9 mouse cellular contexts compared by ENCODE assay signal in genomic region chr5:137029643-137030415, GRCm38 (mm10). TPM values are rescaled to one million over a fixed set of nuclear protein-coding genes. Genes with fewer than 3 reads are reported as not detected.
DNase-seq lines count a peak whose midpoint lies in the region; ATAC-seq and TF ChIP-seq lines count a peak whose summit lies in the region.
"Had no signal": no experiment of that assay in that cellular context is flagged by ENCODE, and none has a peak within 500 bp of the region (broad histone marks: within the 10 kb centered on the region; RNA-seq: fewer than 3 reads in every experiment).

No protein-coding gene starts in this region.

- H3K27me3 ChIP-seq in E14TG2a.4 (ENCODE audit: insufficient read depth, low read length) = peaks cover 83% of the 10 kb centered on the region
- peaks cover 62% of the 10 kb centered on the region for H3K27me3 ChIP-seq in forebrain, embryonic 11.5 days (ENCODE audit: control insufficient read depth, insufficient read depth, low read length)
- H3K27me3 ChIP-seq in heart, embryonic 16.5 days (ENCODE audit: control insufficient read depth, insufficient read depth, low read length) = peaks cover 71% of the 10 kb centered on the region
- peaks cover 84% of the 10 kb centered on the region for H3K27me3 ChIP-seq in liver, embryonic 13.5 days
- H3K27me3 ChIP-seq in stomach, embryonic 14.5 days (ENCODE audit: control insufficient read depth, insufficient read depth, low read length) = peaks cover 47% of the 10 kb centered on the region

- peak; percentile 80 for ATAC-seq in forebrain, embryonic 11.5 days (replicated peaks; ENCODE audit: low FRiP score)
- peak; percentile 75 for ATAC-seq in heart, embryonic 16.5 days (replicated peaks; ENCODE audit: extremely low read depth, insufficient read depth, low FRiP score)
- peak; percentile 62 for ATAC-seq in liver, embryonic 13.5 days (ENCODE audit: low read depth)
- ATAC-seq in stomach, embryonic 14.5 days (ENCODE audit: insufficient number of reproducible peaks, insufficient read depth, low FRiP score, low read depth) = peak; percentile 82

- H3K4me1 ChIP-seq in E14TG2a.4 (replicated peaks; ENCODE audit: low read depth, low read length) = peaks cover 83% of the 10 kb centered on the region
- peaks cover 23% of the 10 kb centered on the region; the same call in 1 of the 2 replicates for H3K4me1 ChIP-seq in forebrain, embryonic 11.5 days (replicated peaks; ENCODE audit: control insufficient read depth, insufficient read depth, low read length)
- H3K4me1 ChIP-seq in heart, embryonic 16.5 days (ENCODE audit: control insufficient read depth, insufficient read depth, low read length) = peaks cover 24% of the 10 kb centered on the region
- peaks cover 55% of the 10 kb centered on the region for H3K4me1 ChIP-seq in liver, embryonic 13.5 days (replicated peaks)
- peaks cover 20% of the 10 kb centered on the region for H3K4me1 ChIP-seq in stomach, embryonic 14.5 days (ENCODE audit: control insufficient read depth, insufficient read depth, low read length)

- DNase-seq in c-Kit-positive CD71-positive TER-119-negative erythroid progenitor cells, embryonic 14.5 days (ENCODE audit: low read depth) = peak; percentile 96
- DNase-seq in forebrain, embryonic 11.5 days (ENCODE audit: low spot score) = peak; percentile 99
- DNase-seq in kidney, postnatal 25 days = peak; percentile 96 to 98
- DNase-seq in liver, embryonic 13.5 days = peak; percentile 94
- peak; percentile 89 to 95 for DNase-seq in natural killer cell, adult 2 months (ENCODE audit: low spot score in 2 of 2)

- no peaks in the 10 kb centered on the region for H3K36me3 ChIP-seq in E14TG2a.4 (ENCODE audit: insufficient read depth, low read length)
- H3K36me3 ChIP-seq in forebrain, embryonic 11.5 days (ENCODE audit: control insufficient read depth, insufficient read depth, low read length) = no peaks in the 10 kb centered on the region
- no peaks in the 10 kb centered on the region for H3K36me3 ChIP-seq in heart, embryonic 16.5 days (ENCODE audit: control insufficient read depth, insufficient read depth)
- H3K36me3 ChIP-seq in liver, embryonic 13.5 days = no peaks in the 10 kb centered on the region
- no peaks in the 10 kb centered on the region for H3K36me3 ChIP-seq in stomach, embryonic 14.5 days (ENCODE audit: control insufficient read depth, insufficient read depth, low read length)

- peak overlapping the region; percentile 61 for H3K4me2 ChIP-seq in forebrain, embryonic 11.5 days (ENCODE audit: low read depth, low read length, severe bottlenecking)
- H3K4me2 ChIP-seq in heart, embryonic 16.5 days (ENCODE audit: low read depth, low read length) = peak overlapping the region; percentile 74
- H3K4me2 ChIP-seq in liver, embryonic 13.5 days = peak overlapping the region; percentile 68
- H3K4me2 ChIP-seq in stomach, embryonic 14.5 days (replicated peaks; ENCODE audit: low read depth, low read length) = peak overlapping the region; percentile 50

- no peak overlapping the region for H3K27ac ChIP-seq in forebrain, embryonic 11.5 days (ENCODE audit: low read depth, low read length)
- H3K27ac ChIP-seq in heart, embryonic 16.5 days (ENCODE audit: low read length) = no peak overlapping the region
- H3K27ac ChIP-seq in liver, embryonic 13.5 days = no peak overlapping the region
- no peak overlapping the region for H3K27ac ChIP-seq in stomach, embryonic 14.5 days (ENCODE audit: low read length)

- H3K9me3 ChIP-seq in E14TG2a.4 (ENCODE audit: low read length) = no peaks in the 10 kb centered on the region
- no peaks in the 10 kb centered on the region for H3K9me3 ChIP-seq in forebrain, embryonic 11.5 days (ENCODE audit: control insufficient read depth, low read length)
- no peaks in the 10 kb centered on the region for H3K9me3 ChIP-seq in heart, embryonic 16.5 days (replicated peaks; ENCODE audit: control insufficient read depth, low read length)
- H3K9me3 ChIP-seq in liver, embryonic 13.5 days (replicated peaks) = no peaks in the 10 kb centered on the region
- H3K9me3 ChIP-seq in stomach, embryonic 14.5 days (ENCODE audit: control insufficient read depth, low read depth, low read length) = no peaks in the 10 kb centered on the region

- under 1% methylated on average over 52 of the region's 52 CpGs for WGBS in forebrain, embryonic 11.5 days
- 1% methylated on average over 52 of the region's 52 CpGs for WGBS in heart, embryonic 16.5 days
- WGBS in liver, embryonic 13.5 days (ENCODE audit: insufficient replicate concordance) = under 1% methylated on average over 52 of the region's 52 CpGs
- under 1% methylated on average over 52 of the region's 52 CpGs for WGBS in stomach, embryonic 14.5 days

- peak overlapping the region; percentile 20 for H3K9ac ChIP-seq in forebrain, embryonic 11.5 days (ENCODE audit: low read length)
- no peak overlapping the region for H3K9ac ChIP-seq in heart, embryonic 16.5 days (ENCODE audit: low read length)
- H3K9ac ChIP-seq in liver, embryonic 13.5 days = no peak overlapping the region
- no peak overlapping the region for H3K9ac ChIP-seq in stomach, embryonic 14.5 days (replicated peaks; ENCODE audit: low read depth, low read length)

- TF ChIP-seq CTCF in E14TG2a.4 (conservative IDR thresholded peaks at IDR 0.05; ENCODE audit: low read length) = no peak

- peak overlapping the region; percentile 84 for H3K4me3 ChIP-seq in E14TG2a.4 (replicated peaks; ENCODE audit: low read length)
- H3K4me3 ChIP-seq in forebrain, embryonic 11.5 days (ENCODE audit: low read depth, low read length) = peak overlapping the region; percentile 31
- H3K4me3 ChIP-seq in heart, embryonic 16.5 days (ENCODE audit: low read length) = peak overlapping the region; percentile 43
- H3K4me3 ChIP-seq in liver, embryonic 13.5 days (replicated peaks) = peak overlapping the region; percentile 45
- H3K4me3 ChIP-seq in stomach, embryonic 14.5 days (ENCODE audit: low read depth, low read length) = peak overlapping the region; percentile 29

RNA-seq across cellular contexts. Expression of gene Vgf, which starts 3.6 kb away (rescaled TPM):
- polyA plus RNA-seq in forebrain, embryonic 11.5 days (2014; fragmentation: Nextera tagmentation; extraction: Ambion mirVana) = 0.32 TPM in 1 of 2 replicates, not detected in the other
- polyA plus RNA-seq in heart, embryonic 16.5 days (2015; fragmentation: Nextera tagmentation; extraction: Ambion mirVana) = 0.09 TPM in 1 of 2 replicates, not detected in the other
- polyA plus RNA-seq in liver, embryonic 13.5 days (2015; fragmentation: Nextera tagmentation; extraction: Ambion mirVana) = not detected in 2 replicates
- 0.65 and 0.83 TPM in 2 replicates for polyA plus RNA-seq in stomach, embryonic 14.5 days (2014; fragmentation: Nextera tagmentation; extraction: Ambion mirVana)
- polyA plus RNA-seq: gonadal fat pad, adult 2 months had no signal

RNA-seq across cellular contexts. Expression of gene Ap1s1, which starts 16.1 kb away (rescaled TPM):
- 187 and 207 TPM in 2 replicates for polyA plus RNA-seq in forebrain, embryonic 11.5 days (2014; fragmentation: Nextera tagmentation; extraction: Ambion mirVana)
- 133 and 148 TPM in 2 replicates for polyA plus RNA-seq in heart, embryonic 16.5 days (2015; fragmentation: Nextera tagmentation; extraction: Ambion mirVana)
- 109 and 114 TPM in 2 replicates for polyA plus RNA-seq in liver, embryonic 13.5 days (2015; fragmentation: Nextera tagmentation; extraction: Ambion mirVana)
- polyA plus RNA-seq in stomach, embryonic 14.5 days (2014; fragmentation: Nextera tagmentation; extraction: Ambion mirVana) = 146 and 159 TPM in 2 replicates

RNA-seq across cellular contexts. Expression of gene Znhit1, which starts 42.0 kb away (rescaled TPM):
- polyA plus RNA-seq in forebrain, embryonic 11.5 days (2014; fragmentation: Nextera tagmentation; extraction: Ambion mirVana) = 93.4 and 99.5 TPM in 2 replicates
- polyA plus RNA-seq in heart, embryonic 16.5 days (2015; fragmentation: Nextera tagmentation; extraction: Ambion mirVana) = 74.4 and 80.5 TPM in 2 replicates
- 57.8 and 61.7 TPM in 2 replicates for polyA plus RNA-seq in liver, embryonic 13.5 days (2015; fragmentation: Nextera tagmentation; extraction: Ambion mirVana)
- polyA plus RNA-seq in stomach, embryonic 14.5 days (2014; fragmentation: Nextera tagmentation; extraction: Ambion mirVana) = 101 and 108 TPM in 2 replicates

RNA-seq across cellular contexts. Expression of gene Serpine1, which starts 42.2 kb away (rescaled TPM):
- 0.20 TPM in 1 of 2 replicates, not detected in the other for polyA plus RNA-seq in forebrain, embryonic 11.5 days (2014; fragmentation: Nextera tagmentation; extraction: Ambion mirVana)
- 1.1 and 1.3 TPM in 2 replicates for polyA plus RNA-seq in heart, embryonic 16.5 days (2015; fragmentation: Nextera tagmentation; extraction: Ambion mirVana)
- polyA plus RNA-seq in liver, embryonic 13.5 days (2015; fragmentation: Nextera tagmentation; extraction: Ambion mirVana) = 0.05 TPM in 1 of 2 replicates, not detected in the other
- 0.27 and 0.33 TPM in 2 replicates for polyA plus RNA-seq in stomach, embryonic 14.5 days (2014; fragmentation: Nextera tagmentation; extraction: Ambion mirVana)

RNA-seq across cellular contexts. Expression of gene Plod3, which starts 43.0 kb away (rescaled TPM):
- polyA plus RNA-seq in forebrain, embryonic 11.5 days (2014; fragmentation: Nextera tagmentation; extraction: Ambion mirVana) = 29.1 and 30.7 TPM in 2 replicates
- polyA plus RNA-seq in heart, embryonic 16.5 days (2015; fragmentation: Nextera tagmentation; extraction: Ambion mirVana) = 42.2 and 46.2 TPM in 2 replicates
- polyA plus RNA-seq in liver, embryonic 13.5 days (2015; fragmentation: Nextera tagmentation; extraction: Ambion mirVana) = 12.8 and 13.7 TPM in 2 replicates
- 40.1 and 41.5 TPM in 2 replicates for polyA plus RNA-seq in stomach, embryonic 14.5 days (2014; fragmentation: Nextera tagmentation; extraction: Ambion mirVana)

Comparison
In these comparisons a context has a peak if more than half of its experiments do, and no peak if none do; other contexts are left out.
1. H3K4me3 ChIP-seq: peak in every context shown above with its lines; median percentile 84 in E14TG2a.4; 45 in liver, embryonic 13.5 days; 43 in heart, embryonic 16.5 days; 31 in forebrain, embryonic 11.5 days; 29 in stomach, embryonic 14.5 days.